Mouse (Mus musculus) liver, embryonic 14.5 days (tissue): ENCODE measurements at regions not wholly inside any gene's neighbourhood (a gene's known extent, or its start where the extent isn't known, plus 50 kb on each side); places are given as distances from the start of the nearest gene placed in this dataset.

Experiments
- CTCF ChIP-seq: IDR thresholded peaks from 2 replicates; pipeline ENCODE4 v1.5.1; 2016; ENCODE audit warnings: antibody characterized with exemption, low read depth, control low read depth
- EP300 ChIP-seq: IDR thresholded peaks from 2 replicates; pipeline ENCODE4 v1.6.1; 2016; ENCODE audit warnings: antibody characterized with exemption, low read depth

GRCm38 (mm10) chr17:16704199-16704598 lies 359.7 kb upstream of the Zfp960 start:
- TF ChIP-seq CTCF, result no peak
- TF ChIP-seq EP300, result no peak
